Mouse (Mus musculus): Measurements from ENCODE around the gene Ctbs. TPM values are rescaled to one million over a fixed set of nuclear protein-coding genes. Genes with fewer than 3 reads are reported as not detected.

The Ctbs gene
- polyA plus RNA-seq, 1 experiment from 2014 or later = 5.2 TPM

- no peak overlapping the region for H3K4me3 ChIP-seq
- no peaks in the 10 kb centered on the region for H3K27me3 ChIP-seq (replicated peaks; ENCODE audit: low read depth, poor library complexity, severe bottlenecking)
- no peak overlapping the region for H3K27ac ChIP-seq (replicated peaks)
- H3K36me3 ChIP-seq (replicated peaks) = no peaks in the 10 kb centered on the region
- H3K9me3 ChIP-seq = no peaks in the 10 kb centered on the region
- no peak for DNase-seq (ENCODE audit: low spot score)
- no peaks in the 10 kb centered on the region for H3K4me1 ChIP-seq
- WGBS = 61% methylated on average over 2 of the region's 2 CpGs
Measured at GRCm38 (mm10) chr3:146462939-146463338, 13.3 kb downstream of the Ctbs start.

GRCm38 (mm10) chr3:146469226-146469625, 19.6 kb downstream of the Ctbs start:
- no peak for DNase-seq (ENCODE audit: low spot score)
- H3K27ac ChIP-seq (replicated peaks) = no peak overlapping the region
- H3K4me3 ChIP-seq = no peak overlapping the region
- 87% methylated on average over 2 of the region's 2 CpGs for WGBS
- no peaks in the 10 kb centered on the region for H3K27me3 ChIP-seq (replicated peaks; ENCODE audit: low read depth, poor library complexity, severe bottlenecking)
- H3K9me3 ChIP-seq = no peaks in the 10 kb centered on the region
- no peaks in the 10 kb centered on the region for H3K4me1 ChIP-seq
- no peaks in the 10 kb centered on the region for H3K36me3 ChIP-seq (replicated peaks)

- Histone ChIP-seq H3K36me3 (replicated peaks) (no peaks in the 10 kb centered on the region), H3K27ac (replicated peaks) (no peak overlapping the region), H3K4me1 (no peaks in the 10 kb centered on the region), H3K4me3 (no peak overlapping the region), H3K9me3 (no peaks in the 10 kb centered on the region), H3K27me3 (replicated peaks; ENCODE audit: low read depth, poor library complexity, severe bottlenecking) (no peaks in the 10 kb centered on the region)
- DNase-seq (ENCODE audit: low spot score) = no peak
- WGBS = 68% methylated on average over 4 of the region's 4 CpGs
Measured at GRCm38 (mm10) chr3:146472657-146473056, 23.1 kb downstream of the Ctbs start.

GRCm38 (mm10) chr3:146473741-146474140, 24.1 kb downstream of the Ctbs start:
- no peak overlapping the region for H3K4me3 ChIP-seq
- DNase-seq (ENCODE audit: low spot score) = no peak
- H3K36me3 ChIP-seq (replicated peaks) = no peaks in the 10 kb centered on the region
- H3K27me3 ChIP-seq (replicated peaks; ENCODE audit: low read depth, poor library complexity, severe bottlenecking) = no peaks in the 10 kb centered on the region
- H3K9me3 ChIP-seq = no peaks in the 10 kb centered on the region
- no peak overlapping the region for H3K27ac ChIP-seq (replicated peaks)
- no peaks in the 10 kb centered on the region for H3K4me1 ChIP-seq

- WGBS = 93% methylated on average over 3 of the region's 3 CpGs
- DNase-seq (ENCODE audit: low spot score) = no peak
- no peaks in the 10 kb centered on the region for H3K36me3 ChIP-seq (replicated peaks)
Measured at GRCm38 (mm10) chr3:146474428-146474827, 24.8 kb downstream of the Ctbs start.

GRCm38 (mm10) chr3:146482044-146482443, 32.4 kb downstream of the Ctbs start:
- WGBS = 78% methylated on average over 2 of the region's 2 CpGs
- no peak overlapping the region for H3K4me3 ChIP-seq
- no peaks in the 10 kb centered on the region for H3K36me3 ChIP-seq (replicated peaks)
- no peak for DNase-seq (ENCODE audit: low spot score)
- H3K4me1 ChIP-seq = no peaks in the 10 kb centered on the region
- no peaks in the 10 kb centered on the region for H3K9me3 ChIP-seq
- H3K27me3 ChIP-seq (replicated peaks; ENCODE audit: low read depth, poor library complexity, severe bottlenecking) = no peaks in the 10 kb centered on the region
- no peak overlapping the region for H3K27ac ChIP-seq (replicated peaks)

More at GRCm38 (mm10) chr3:146474428-146474827, 24.8 kb downstream of the Ctbs start:
- Histone ChIP-seq H3K27ac (replicated peaks) (no peak overlapping the region), H3K9me3 (no peaks in the 10 kb centered on the region), H3K27me3 (replicated peaks; ENCODE audit: low read depth, poor library complexity, severe bottlenecking) (no peaks in the 10 kb centered on the region), H3K4me3 (no peak overlapping the region), H3K4me1 (no peaks in the 10 kb centered on the region)

GRCm38 (mm10) chr3:146486464-146486863, 36.9 kb downstream of the Ctbs start:
- H3K9me3 ChIP-seq = no peaks in the 10 kb centered on the region
- no peaks in the 10 kb centered on the region for H3K4me1 ChIP-seq
- no peak overlapping the region for H3K4me3 ChIP-seq
- no peaks in the 10 kb centered on the region for H3K27me3 ChIP-seq (replicated peaks; ENCODE audit: low read depth, poor library complexity, severe bottlenecking)
- no peaks in the 10 kb centered on the region for H3K36me3 ChIP-seq (replicated peaks)
- no peak for DNase-seq (ENCODE audit: low spot score)
- no peak overlapping the region for H3K27ac ChIP-seq (replicated peaks)
- WGBS = 78% methylated on average over 4 of the region's 4 CpGs

GRCm38 (mm10) chr3:146494941-146495340, 45.3 kb downstream of the Ctbs start:
- no peak overlapping the region for H3K4me3 ChIP-seq
- no peaks in the 10 kb centered on the region for H3K36me3 ChIP-seq (replicated peaks)
- H3K27ac ChIP-seq (replicated peaks) = no peak overlapping the region
- DNase-seq (ENCODE audit: low spot score) = no peak
- H3K27me3 ChIP-seq (replicated peaks; ENCODE audit: low read depth, poor library complexity, severe bottlenecking) = no peaks in the 10 kb centered on the region
- 70% methylated on average over 8 of the region's 8 CpGs for WGBS
- H3K4me1 ChIP-seq = peaks cover 3% of the 10 kb centered on the region; the same call in 1 of the 2 replicates
- no peaks in the 10 kb centered on the region for H3K9me3 ChIP-seq

GRCm38 (mm10) chr3:146498989-146499388, 49.4 kb downstream of the Ctbs start:
- DNase-seq (ENCODE audit: low spot score) = no peak
- Histone ChIP-seq H3K27ac (replicated peaks) (peak overlapping the region; percentile 98), H3K4me1 (peaks cover 20% of the 10 kb centered on the region), H3K4me3 (peak overlapping the region; percentile 90), H3K9me3 (no peaks in the 10 kb centered on the region), H3K36me3 (replicated peaks) (peaks cover 18% of the 10 kb centered on the region), H3K27me3 (replicated peaks; ENCODE audit: low read depth, poor library complexity, severe bottlenecking) (no peaks in the 10 kb centered on the region)
- WGBS = 4% methylated on average over 13 of the region's 13 CpGs

- Histone ChIP-seq H3K27me3 (replicated peaks; ENCODE audit: low read depth, poor library complexity, severe bottlenecking) (no peaks in the 10 kb centered on the region), H3K36me3 (replicated peaks) (peaks cover 23% of the 10 kb centered on the region), H3K27ac (replicated peaks) (peak within 1 kb of the TSS; percentile 98), H3K4me1 (peaks cover 20% of the 10 kb centered on the region), H3K4me3 (peak within 1 kb of the TSS; percentile 90), H3K9me3 (no peaks in the 10 kb centered on the region)
- WGBS = under 1% methylated on average over 69 of the region's 88 CpGs
- peak; percentile 95 for DNase-seq (ENCODE audit: low spot score)
Measured at GRCm38 (mm10) chr3:146499431-146500002, 49.9 kb downstream of the Ctbs start, which contains the start of the genes Spata1 and Gng5. Gene Spata1 (minus strand): TSS chr3:146499753. Gene Gng5 (plus strand): TSS chr3:146499807.

- H3K27ac ChIP-seq (replicated peaks) = peak overlapping the region; percentile 98
- H3K9me3 ChIP-seq = no peaks in the 10 kb centered on the region
- H3K36me3 ChIP-seq (replicated peaks) = peaks cover 30% of the 10 kb centered on the region
- peaks cover 20% of the 10 kb centered on the region for H3K4me1 ChIP-seq
- WGBS = under 1% methylated on average over 57 of the region's 57 CpGs
- H3K4me3 ChIP-seq = peak overlapping the region; percentile 90
- peak; percentile 82 for DNase-seq (ENCODE audit: low spot score)
- H3K27me3 ChIP-seq (replicated peaks; ENCODE audit: low read depth, poor library complexity, severe bottlenecking) = no peaks in the 10 kb centered on the region
Measured at GRCm38 (mm10) chr3:146500003-146500809, 50.6 kb downstream of the Ctbs start.

- H3K27ac ChIP-seq (replicated peaks) = peak overlapping the region; percentile 98
- peak overlapping the region; percentile 90 for H3K4me3 ChIP-seq
- 14% methylated on average over 5 of the region's 5 CpGs for WGBS
- H3K4me1 ChIP-seq = peaks cover 20% of the 10 kb centered on the region
- H3K27me3 ChIP-seq (replicated peaks; ENCODE audit: low read depth, poor library complexity, severe bottlenecking) = no peaks in the 10 kb centered on the region
- H3K9me3 ChIP-seq = no peaks in the 10 kb centered on the region
- peaks cover 36% of the 10 kb centered on the region for H3K36me3 ChIP-seq (replicated peaks)
- DNase-seq (ENCODE audit: low spot score) = no peak
Measured at GRCm38 (mm10) chr3:146500810-146501201, 51.2 kb downstream of the Ctbs start.

GRCm38 (mm10) chr3:146501601-146502123, 52.1 kb downstream of the Ctbs start:
- Histone ChIP-seq H3K36me3 (replicated peaks) (peaks cover 44% of the 10 kb centered on the region), H3K4me1 (peaks cover 20% of the 10 kb centered on the region), H3K27me3 (replicated peaks; ENCODE audit: low read depth, poor library complexity, severe bottlenecking) (no peaks in the 10 kb centered on the region), H3K9me3 (no peaks in the 10 kb centered on the region), H3K27ac (replicated peaks) (no peak overlapping the region), H3K4me3 (peak overlapping the region; percentile 90)
- 69% methylated on average over 5 of the region's 5 CpGs for WGBS
- no peak for DNase-seq (ENCODE audit: low spot score)

Measured in embryonic facial prominence, embryonic 10.5 days (tissue).